Mouse (Mus musculus) frontal cortex, postnatal 36 days (tissue): ENCODE measurements around the gene Pabpc4.
"Not testable (repeated sequence)": the region's sequence is repeated elsewhere in the genome, so short reads cannot be mapped to it uniquely, and the experiment has no call there.

Source experiments
- DNase-seq, 2 experiments: peaks; one replicate each; pipeline ENCODE4 v3.0.0; 2022; ENCODE audit warnings: low spot score in 2 of 2

The Pabpc4 gene

DNA sequence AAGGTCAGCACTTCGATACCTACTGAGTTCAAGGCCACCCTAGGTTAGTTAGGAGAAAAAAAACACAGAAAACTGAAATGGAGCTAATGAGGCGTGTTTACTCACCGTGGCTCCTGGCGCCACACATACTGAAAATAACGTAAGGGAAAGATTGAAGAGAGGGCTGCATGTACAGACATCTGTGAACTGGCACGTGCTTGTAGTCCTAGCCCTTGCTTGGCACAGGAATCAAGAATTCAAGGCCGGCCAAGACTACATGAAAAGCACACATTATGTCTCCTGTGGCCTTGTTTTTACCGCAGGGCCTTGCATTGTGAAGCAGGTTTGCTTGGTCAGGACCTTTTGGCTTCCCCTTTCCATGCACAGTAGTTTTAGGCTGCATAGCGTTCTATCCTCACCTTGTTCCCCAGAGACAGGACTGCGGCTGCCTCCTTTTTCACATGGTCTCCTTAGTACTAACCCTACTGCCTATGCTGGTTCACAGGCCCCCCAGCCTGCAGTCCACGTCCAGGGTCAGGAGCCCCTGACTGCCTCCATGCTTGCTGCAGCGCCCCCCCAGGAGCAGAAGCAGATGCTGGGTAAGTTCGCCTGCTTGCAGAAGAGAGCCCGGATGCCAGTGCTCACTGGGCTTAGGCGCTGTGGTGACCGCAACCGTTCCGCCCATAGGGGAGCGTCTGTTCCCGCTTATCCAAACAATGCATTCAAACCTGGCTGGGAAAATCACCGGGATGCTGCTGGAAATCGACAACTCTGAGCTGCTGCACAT is 35.2 kb downstream of the Pabpc4 start:
- DNase-seq: no peak

DNA sequence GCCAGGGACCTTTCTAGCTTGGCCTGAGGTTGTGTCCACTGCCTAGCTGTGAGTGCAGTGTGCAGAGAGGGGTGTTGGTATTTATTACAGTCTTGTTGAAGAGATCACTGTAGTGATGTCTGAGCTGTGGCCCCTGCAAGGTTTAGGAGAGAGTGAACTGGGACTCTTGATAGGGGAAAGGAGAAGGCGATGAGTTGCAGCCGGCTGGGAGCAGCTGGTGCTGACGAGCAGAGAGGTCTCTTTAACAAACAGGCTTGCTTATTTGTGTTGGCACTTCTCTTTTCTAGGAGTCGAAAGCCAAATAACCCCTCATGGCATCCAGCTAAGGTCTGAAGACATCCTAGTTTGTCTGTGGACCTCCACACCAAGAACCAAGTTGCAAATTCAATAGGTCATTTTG is 36.1 kb downstream of the Pabpc4 start:
- DNase-seq: no peak

DNA sequence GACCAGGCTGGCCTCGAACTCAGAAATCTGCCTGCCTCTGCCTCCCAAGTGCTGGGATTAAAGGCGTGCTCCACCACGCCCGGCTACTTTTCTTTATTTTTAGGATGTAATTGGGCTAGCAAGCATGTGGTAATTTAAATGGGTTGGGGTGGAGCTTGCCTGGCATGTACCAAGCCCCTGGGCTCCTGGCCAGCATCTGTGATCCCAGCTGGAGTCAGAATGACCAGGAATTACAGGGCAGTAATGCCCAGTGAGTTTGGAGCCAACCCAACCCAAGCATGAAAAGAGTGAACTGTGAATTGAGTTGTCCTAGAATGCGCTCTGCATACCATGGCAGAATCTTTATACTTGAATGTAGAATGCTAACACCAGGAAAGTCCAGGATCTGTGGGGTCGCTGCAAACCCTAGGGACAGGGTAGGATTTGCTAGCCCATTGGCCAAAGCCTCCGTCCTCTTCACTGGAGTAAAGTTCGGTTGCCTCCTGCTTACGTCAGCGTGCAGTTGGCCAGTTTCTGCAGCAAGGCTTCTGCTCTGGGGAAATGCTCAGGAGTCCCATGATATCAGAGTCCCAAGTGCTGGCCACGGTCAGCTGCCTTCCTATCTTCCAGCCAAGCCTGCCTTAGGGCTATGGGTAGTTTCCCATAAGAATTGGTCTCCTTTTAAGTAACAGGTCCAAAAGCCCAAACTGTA is 37.0 kb downstream of the Pabpc4 start:
- no peak for DNase-seq

DNA sequence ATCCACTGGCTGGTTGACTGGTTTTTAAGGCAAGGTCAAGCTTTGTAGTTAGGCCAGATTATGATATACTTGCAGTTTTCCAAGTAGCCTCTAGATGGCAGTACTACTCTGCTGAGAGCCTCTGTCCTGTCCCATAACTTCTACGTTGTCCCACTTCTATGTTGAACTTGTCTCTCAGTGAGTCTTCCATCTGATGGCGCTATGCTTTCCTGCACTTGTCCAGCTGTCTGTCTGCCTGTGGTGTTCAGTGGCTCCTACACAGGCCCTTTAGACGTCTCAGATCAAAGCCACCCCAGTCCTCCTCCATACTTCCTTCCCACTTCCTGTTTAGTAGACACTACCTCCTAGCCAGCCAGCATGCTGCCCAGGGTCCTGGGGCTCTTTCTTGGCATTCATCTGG is 43.6 kb downstream of the Pabpc4 start:
- peak; percentile 19 to 46 for DNase-seq

DNA sequence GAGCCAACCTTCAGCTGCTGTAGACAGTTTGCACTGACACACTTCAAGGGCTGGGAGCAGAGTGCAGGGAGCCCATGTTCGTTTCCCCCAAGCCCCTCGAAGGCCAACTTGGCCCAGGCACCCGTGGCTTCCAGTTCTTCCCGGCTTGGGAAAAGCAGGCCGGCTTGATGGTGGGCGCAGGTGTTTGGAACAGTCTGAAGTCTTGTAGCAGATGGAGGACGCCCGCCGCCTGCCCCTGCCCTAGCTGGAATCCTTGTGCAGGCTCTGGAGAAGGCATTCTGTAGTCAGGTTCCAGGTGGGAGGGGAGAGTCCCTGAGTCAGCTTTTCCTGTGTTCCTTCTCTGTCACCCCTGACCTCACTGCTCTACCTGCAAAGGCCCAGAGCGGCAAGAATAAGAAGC is 44.8 kb downstream of the Pabpc4 start:
- peak; percentile 33 to 39 for DNase-seq

DNA sequence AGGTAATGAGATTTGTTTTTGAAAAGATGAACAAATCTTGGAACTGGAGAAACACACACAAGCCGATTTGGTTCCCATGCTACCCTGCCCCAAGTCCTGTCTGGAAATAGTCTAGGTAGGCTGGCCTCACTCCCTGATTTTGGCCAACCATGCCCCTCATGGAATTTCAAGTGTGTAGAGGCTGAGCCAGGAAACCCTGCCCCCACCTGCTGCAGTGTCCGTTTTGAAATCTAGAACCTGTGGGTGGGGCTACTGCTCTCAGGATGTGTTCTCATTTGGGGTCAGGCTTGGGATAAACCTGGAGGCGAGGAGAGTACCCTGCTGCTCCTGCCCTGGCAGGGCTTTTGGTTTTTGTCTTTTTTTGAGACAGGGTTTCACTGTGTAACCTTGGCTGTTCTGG is 46.1 kb downstream of the Pabpc4 start:
- DNase-seq: no peak

DNA sequence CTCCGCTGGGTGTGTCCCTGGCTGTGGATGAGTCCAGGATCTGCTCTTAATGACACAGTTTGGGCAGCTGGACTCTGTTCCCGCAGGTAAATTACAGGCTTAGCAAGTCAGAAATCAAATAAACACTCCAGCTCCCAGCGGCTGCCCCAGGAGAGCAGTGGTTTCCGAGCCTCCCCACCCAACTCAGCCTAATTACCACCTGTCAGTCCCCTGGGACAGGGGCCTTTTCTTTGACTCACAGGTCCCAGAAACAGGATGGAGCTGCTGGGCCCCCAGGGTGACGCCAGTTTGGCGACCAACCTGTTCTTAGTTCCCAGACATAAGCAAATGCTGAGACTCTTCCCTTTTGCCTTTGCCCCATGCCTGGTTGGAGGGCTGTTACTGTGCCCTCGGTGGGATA is 49.7 kb downstream of the Pabpc4 start:
- DNase-seq: no peak

DNA sequence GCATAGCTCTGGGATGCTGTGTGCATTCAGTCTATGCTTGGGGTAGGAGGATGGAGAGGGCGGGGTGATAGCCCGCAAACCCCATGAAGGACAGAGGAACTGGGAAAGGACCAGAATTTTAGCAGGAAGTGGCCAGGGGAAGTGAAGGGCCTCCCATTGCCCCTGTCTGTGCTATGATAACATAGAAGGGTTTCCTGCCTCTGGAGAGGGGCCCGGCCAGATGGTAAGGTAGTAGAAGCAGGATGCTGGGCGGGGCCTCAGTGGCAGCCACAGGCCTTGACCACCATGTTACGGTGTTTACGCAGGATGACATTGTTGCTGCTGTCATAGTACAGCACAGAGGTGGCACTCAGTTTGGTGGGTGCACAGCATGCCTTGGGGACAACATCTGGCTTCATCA is 50.9 kb downstream of the Pabpc4 start:
- DNase-seq: no peak

DNA sequence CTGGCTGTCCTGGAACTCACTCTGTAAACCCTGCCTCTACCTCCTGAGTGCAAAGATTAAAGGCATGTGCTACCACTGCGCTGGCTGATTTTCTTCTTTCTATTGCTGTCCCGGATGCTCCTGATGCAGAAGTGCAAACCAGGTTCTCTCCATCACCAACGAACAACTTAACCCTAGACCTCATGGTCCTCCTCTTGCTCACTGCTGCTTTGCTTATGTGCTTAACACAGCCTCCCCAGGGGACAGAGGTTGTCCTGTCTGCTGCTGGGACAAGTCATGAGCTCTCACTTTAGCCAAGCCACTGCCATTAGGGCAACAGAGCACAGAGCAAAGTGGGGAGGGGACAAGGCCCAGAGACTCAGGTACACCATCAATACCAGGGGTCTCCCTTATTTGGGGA is 52.3 kb downstream of the Pabpc4 start:
- no peak for DNase-seq

DNA sequence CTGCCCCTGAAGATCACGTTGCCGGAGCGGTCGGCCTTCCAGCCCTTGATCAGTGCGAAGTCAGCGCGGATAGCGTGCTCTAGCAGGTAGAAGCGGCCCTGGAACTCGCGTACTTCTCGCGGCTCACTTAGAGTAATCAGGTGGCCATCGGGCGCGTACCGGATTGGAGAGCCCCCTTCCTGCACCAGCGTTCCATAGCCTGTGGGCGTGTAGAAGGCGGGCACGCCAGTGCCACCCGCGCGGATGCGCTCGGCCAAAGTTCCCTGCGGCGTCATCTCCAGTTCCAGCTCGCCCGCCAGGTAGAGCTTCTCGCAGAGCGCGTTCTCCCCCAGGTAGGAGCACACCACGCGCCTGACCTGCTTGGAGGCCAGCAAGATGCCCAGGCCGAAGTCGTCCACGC is 60.8 kb downstream of the Pabpc4 start:
- not testable (repeated sequence) for DNase-seq

DNA sequence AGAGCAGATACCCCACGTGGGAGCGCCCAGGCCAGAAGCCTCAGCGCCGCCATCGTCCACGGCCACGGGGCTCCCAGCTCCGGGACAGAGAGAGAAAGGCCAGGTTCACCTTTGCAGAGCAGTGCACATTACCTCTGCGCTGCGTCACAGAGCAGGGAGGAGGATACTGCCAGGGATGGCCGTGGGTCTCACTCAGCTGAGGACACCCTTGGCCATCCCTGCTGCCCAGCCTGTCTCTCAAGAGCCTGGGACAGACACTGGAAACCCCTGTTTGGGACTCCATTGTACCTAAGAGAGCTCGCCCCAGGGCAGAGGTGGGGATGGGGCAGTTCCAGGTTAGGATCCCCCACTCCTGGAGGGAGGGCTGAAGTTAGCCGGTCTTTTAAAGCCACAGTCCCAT is 61.4 kb downstream of the Pabpc4 start, which contains the start of gene Oxct2a:
TSS of gene Oxct2a (minus strand) at position 101 of the 400 bp plus-strand sequence.
- DNase-seq: no peak

DNA sequence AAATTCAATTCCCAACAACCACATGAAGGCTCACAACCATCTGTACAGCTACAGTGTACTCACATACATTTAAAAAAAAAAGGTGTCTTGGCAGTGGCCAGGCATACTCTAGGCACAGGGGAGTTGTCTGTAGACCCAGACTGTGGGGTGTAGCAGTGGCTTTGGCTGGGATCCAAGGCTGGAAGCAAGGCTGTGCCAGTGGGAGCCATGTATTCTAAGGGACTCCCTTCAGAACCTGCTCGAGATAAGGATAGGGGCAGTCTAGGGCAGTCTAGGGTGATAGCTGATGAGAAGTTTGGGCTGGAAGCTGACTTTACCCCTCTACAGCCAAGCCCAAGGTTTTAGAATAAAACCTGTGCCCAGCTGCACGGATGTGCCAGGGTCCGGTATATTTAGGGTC is 63.9 kb downstream of the Pabpc4 start:
- DNase-seq: no peak

DNA sequence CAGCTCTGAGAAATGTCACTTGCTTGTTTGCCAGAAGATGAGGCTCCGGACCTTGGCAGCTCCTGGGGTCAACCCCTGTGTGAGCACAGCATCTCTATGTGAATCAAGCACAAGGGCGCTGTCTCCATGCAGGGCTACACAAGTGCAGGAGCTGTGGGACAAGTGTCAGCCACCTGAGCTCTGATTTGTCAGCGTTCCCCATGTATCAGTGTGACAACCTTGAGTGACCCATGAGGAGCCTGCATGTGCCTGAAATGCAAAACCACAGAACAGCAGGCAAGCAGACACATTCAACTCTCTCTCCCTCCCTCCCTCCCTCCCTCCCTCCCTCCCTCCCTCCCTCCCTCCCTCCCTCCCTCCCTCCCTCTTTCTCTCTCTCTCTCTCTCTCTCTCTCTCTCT is 65.5 kb downstream of the Pabpc4 start:
- DNase-seq: no peak

DNA sequence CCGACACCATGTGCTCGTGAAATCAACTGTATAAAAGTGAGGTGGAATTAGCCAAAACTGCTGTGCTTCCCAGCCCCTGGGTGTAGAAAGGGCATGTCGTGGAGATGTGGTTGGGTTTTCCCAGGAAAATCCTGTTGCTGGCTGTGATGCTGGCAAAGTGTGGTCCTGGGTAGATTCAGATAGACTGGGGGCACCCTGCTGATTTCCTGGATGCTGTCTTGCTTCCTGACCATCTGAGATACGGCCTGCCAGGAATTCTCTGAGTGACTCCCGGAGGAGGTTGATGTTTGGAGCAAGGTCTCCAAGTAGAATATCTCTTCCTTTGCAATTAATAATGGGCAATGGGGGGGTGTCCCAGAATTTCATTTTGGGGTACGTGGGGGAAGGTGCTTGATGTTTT is 66.8 kb downstream of the Pabpc4 start:
- DNase-seq: no peak

DNA sequence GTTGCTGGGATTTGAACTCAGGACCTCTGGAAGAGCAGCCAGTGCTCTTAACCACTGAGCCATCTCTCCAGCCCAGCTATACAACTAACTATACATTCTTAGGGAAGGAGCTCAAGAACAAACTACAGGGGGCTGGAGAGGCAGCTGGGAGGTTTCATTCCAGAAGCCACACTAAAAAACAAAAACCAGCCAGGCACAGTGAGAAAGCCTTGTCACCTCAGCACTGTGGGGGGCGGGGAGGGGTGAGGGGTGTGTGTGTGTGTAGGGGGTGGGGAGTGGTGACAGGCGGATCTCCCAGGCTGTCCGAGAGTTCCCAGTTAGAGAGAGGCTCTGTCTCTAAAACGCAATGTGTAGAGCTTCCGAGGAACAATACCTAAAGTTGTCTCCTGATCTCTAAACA is 69.2 kb downstream of the Pabpc4 start:
- no peak for DNase-seq

DNA sequence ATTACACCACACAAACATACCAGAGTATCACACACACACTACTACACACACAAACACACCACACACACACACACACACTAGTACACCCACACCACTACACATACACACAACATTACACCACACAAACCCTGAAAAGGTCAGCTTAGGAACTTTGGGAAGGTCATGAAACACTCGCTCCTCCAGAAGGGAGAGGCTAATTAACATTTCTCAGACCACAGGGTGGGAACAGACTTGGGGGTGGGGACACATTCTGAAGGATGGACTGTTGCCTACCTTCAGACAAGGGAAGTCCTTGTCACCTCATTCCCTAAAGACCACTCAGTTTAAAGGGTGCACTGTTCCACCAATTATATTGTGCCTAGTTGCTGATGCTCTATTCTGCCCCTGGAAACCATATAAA is 69.8 kb downstream of the Pabpc4 start:
- not testable (repeated sequence) for DNase-seq

DNA sequence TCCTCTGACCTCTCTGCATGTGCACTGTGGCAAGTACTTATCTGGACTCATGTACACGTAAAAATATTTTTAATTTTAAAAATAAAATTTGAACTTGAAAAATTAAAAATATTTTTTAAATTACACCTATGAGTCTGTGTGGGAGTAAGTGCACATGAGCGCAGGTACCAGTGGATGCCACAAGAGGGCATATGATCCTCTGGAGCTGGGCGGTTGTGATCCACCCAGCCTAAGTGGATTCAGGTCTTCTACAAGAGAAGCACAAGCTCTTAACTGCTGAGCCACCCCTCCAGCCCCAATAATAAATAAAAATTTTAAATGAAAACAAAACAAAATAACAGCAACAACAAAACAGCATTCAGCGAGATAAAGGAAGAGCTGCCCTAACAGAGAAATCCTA is 71.0 kb downstream of the Pabpc4 start:
- no peak for DNase-seq

DNA sequence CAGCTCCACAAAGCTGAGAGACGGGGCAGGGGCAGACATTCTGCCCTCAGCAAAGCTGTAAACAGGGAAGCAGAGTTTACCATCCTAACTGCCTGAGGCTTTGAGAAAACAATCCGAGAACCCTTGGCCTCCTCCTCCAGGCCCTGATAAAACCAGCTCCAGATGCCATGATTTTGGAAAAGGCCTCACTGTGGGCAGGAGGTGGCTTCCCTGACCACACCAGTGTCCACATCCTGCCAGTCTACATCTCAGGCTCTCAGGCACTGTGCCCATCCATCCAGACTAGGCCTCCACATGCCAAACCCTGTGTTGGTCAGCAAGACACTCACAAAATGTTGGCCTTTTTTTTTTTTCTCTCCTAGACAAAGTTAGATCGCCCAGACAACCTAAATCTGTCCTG is 72.0 kb downstream of the Pabpc4 start:
- no peak for DNase-seq

DNA sequence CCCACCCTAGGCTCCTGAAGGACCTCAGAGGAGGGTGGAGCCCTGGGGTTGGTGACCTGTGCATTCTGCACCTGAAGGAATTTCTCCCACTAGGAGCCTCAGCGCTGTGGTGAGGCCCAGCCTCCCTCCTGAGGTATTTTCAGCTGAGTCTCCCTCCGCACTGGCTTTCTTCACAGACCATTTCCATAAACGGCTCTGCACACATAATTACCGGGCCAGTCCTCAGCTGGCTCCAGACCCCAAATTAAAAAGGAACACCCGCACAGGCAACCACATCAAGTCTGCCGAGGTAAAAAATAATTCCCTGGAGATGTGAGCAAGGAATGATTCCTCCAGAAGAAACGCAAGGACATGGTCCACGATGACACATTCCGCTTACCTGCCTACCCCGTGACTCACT is 73.1 kb downstream of the Pabpc4 start:
- DNase-seq: not testable (repeated sequence)

DNA sequence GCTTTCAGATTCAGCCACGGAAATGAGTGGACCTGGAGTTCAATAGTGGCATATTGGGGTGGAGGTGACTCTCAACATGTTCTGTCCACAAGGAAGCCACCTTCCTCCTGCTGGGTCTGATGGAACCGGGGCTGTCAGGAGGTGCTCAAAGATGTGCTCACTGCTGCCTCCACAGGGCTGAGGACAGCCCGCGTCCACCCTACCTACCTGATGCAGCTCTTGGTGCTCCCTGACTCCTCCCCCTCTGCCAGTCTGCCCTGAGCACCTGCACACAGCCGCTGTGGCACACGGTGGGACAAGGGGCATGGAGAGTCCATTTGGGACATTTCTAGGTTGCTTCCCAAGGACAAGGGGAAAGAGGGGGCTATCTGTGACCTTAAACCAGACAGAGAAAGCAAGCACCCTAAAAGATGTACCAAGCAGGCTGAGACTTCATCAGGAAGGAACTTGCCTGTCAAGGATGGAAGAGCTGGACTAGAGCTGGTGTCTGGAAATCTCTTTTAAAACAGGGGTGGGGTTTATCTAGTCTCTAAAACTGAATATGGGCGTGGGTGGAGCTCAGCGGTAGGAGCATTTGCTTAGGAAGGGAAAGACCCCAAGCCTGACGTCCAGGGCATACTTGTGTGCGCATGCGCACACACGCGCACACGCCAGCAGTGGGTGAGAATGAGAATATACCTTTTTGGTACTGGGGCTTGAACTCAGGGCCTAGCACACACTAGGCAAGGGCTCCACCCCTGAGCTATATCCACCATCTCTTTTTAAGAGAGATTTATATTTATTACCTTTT is 73.8 kb downstream of the Pabpc4 start:
- DNase-seq: no peak

DNA sequence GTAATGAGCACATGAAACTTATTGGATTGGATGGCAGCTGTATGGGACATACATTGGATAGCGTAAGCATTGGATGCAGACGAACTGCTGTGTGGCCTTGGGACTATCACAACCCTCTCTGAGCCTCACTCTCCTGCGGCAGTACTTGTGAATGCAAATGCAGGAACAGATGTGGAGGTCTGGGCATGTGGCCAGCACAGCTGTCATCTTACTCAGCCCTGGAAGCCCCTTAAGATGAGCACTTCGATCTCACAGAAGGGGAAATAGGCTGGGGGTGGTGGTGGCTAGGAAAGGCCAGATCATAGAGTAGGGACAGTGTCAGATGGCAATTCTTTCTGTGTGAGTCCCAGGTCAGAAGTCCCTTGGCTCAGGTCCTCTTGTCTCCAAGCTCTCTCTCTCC is 75.5 kb downstream of the Pabpc4 start:
- no peak for DNase-seq

DNA sequence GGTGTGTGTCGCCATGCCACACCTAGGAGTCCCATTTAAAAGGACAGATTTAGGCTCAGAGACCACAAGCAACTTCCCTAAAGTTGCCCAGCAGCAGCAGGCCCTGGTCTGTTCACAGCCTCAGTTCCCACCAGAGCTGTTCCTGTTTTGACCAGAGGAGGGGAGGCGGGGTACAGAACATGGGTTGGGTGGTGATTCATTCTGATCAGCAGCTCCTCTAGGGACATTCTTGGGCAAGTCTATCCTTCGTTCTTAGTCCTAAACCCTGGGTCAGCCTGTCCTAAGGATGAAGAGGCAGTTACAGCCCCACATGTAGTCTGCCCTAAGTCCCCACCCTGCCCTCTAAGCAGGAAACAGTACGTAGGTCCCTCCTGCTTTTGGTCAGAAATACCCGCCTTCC is 78.1 kb downstream of the Pabpc4 start:
- no peak for DNase-seq
